Mouse (Mus musculus) olfactory bulb, adult 2 months (tissue): ENCODE measurements around the gene Wdr73.

Experiments
- CTCF ChIP-seq: fragments of 200-500 bp; IDR thresholded peaks from 2 replicates; pipeline ENCODE4 v1.5.1; 2012; ENCODE audit warnings: low read depth, mild to moderate bottlenecking, low read length, moderate library complexity; ENCODE audit not compliant: insufficient read depth
- POLR2A ChIP-seq: fragments of 200-500 bp; IDR thresholded peaks from 2 replicates; pipeline ENCODE4 v1.6.1; 2012; ENCODE audit warnings: mild to moderate bottlenecking, low read depth, low read length, moderate library complexity; ENCODE audit not compliant: insufficient read depth

GRCm38 (mm10) chr7:80894815-80895519 is 6.1 kb downstream of the Wdr73 start:
- no peak for TF ChIP-seq CTCF
- TF ChIP-seq POLR2A = no peak
